Mouse (Mus musculus): ENCODE data around the gene Med13l. TPM values are rescaled to one million over a fixed set of nuclear protein-coding genes. Genes with fewer than 3 reads are reported as not detected.
A peak's percentile ranks its signal among the peaks of the same experiment; 100 is the strongest.

Gene Med13l
- polyA plus RNA-seq, 1 experiment: 9.5 TPM

DNA sequence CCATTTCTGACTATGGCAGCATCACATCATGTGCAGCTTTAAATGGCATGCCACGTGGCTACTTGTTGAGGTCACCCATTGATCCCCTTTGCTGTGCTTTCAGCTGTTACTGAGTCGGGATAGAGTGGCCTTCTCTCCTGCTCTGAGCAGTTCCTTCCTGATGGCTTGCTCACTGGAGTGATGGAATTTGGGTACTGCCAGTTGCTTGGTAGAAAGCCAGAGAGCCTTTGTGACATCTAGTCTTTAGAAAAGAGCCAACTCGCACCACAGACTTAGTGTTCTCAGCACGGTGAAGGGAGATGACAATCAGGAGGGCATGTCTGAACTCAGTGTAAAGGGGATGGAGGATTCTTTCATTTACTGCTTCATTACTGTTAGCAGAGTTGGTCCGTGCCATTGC, 147.0 kb downstream of the Med13l start:
- 70% methylated on average over 5 of the region's 5 CpGs for WGBS
- no peak for DNase-seq (ENCODE audit: low read depth, low spot score)

DNA sequence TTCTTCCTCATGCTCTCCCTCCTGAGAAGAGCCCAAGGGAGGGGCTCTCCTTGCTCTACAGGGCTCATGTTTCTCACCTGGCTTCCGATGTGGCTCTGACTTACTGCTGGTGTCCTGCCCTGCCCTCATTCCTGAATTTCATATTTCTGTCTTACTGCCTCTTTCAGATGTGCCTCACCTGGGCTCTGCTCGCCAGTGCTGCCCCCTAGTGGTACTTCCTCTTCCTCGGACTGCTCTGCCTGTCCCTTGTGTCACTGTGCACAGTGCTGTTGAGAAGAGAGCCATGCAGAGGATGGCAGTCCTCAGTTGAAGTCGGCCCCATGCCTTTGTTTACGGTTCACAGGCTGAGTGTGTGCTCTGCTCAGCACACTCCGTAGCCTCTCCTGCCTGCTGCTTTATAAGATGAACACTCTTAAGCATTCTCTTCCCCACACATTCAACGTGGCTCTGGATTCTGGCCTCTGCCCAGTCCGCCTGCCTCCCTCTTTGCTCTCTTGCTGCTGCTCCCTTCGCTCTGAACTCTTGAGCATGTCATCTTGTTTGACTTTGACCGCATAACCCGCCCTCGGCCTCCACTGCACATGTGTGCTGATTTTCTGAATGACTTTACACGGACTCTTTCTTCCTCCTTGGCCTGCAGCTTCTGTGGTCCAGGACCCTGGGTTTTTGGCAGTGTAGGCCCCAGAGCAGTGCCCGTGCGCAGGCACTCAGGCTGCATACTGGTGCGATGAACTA, 147.9 kb downstream of the Med13l start:
- DNase-seq (ENCODE audit: low read depth, low spot score): no peak
- WGBS: 60% methylated on average over 16 of the region's 16 CpGs

DNA sequence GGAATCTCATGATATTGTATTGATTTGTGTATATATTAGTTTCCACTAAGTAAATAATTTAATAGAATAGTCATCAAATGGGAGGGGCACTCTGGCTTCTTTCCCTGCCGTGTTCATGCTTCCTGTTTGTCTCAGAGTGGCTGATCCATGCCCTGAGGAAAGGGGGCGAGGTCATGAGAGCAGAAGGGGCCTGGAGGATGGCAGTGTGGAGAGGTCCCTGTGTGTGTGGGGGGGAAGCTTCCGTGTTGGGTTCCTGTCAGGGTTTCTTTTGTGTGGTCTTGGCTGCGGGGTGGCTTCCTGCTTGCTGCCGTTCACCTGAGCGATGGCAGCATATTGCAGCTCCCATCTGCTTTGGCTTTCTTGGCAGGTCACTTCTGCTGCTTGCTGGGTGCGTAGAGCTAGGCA, 149.4 kb downstream of the Med13l start:
- no peak for DNase-seq (ENCODE audit: low read depth, low spot score)
- 70% methylated on average over 7 of the region's 7 CpGs for WGBS

DNA sequence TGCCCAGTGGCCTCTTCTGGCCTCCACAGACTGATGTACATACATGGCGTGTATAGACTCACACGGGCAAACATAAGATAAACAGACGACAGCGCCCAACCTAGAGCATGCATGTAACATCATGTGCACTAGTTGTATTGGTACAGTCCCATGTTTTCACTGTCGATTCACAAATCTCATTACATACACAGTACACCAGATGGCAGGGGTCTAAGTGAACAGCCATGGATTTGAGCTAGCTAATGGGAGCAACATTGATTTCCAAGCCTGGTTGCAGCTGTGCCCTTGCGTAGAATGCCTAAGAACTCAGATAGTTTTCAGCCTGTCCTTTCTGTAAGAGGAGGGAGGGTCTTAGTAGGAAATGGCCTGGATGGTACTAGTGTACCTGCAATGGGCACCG, 155.0 kb downstream of the Med13l start:
- 96% methylated on average over 7 of the region's 7 CpGs for WGBS
- no peak for DNase-seq (ENCODE audit: low read depth, low spot score)

DNA sequence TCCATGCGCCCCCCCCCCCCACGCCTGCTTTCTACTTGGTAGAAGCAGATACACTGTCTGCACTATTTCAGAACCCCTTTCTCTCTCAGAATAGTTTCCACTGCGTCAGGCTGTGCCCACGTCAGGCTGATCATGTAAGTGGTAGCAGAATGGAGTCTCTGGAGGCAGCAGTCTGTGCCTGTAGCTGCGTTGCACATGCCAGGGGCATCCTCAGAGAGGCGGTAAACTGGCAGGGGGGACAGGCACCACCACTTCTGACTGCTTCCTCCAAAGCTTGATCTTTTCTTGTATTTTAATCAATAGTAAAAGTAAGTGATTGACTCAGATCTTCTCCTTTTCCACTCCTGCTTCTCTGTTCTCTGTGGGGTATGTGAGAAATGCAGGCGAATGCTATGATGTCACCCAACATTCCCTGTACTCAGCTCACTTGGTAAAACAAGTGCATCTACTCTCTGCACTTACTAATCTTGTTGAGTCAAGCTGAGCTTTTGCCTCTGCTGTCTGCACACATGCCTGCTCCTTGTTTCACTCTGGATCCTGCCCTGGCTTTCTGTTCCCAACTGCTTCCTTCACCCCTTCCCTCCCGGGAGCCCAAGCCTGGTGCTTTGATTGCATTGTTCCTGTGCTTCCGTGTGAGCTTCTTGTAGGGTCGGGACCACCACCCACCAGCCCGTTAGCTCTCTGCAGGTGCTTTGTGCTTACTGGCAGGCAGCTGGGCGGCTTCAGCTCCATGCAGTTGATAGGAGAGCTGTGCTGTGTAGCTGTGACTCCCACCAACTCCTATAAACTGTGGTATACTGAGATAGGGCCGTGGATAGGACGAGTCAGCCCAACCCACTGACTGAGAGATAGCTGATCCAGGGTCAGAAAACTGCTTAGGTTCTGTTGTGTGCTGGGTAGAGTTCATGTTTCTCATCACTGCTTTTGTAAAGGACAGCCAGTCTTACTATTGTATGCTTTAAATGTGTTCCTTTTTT, 156.1 kb downstream of the Med13l start:
- 76% methylated on average over 14 of the region's 14 CpGs for WGBS
- no peak for DNase-seq (ENCODE audit: low read depth, low spot score)

DNA sequence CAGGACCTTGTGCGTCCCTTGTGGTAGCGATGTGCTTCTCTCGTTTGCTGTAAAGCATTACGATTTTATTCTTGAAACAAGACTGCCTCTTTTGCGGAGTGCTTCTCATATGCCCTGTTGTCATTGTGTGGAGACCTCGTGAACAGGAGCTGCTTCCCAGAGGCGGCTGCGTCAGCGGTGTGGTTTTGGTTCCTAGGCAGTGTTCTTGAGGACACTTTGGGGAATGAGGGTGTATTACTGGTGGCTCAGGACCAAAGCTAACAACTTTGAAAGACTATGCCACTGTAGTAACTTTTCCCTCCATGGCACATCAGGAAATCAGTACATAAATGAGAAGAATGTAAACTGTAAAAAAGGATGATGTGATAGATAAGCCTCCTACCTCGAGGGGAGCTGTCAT, 157.0 kb downstream of the Med13l start:
- WGBS: 71% methylated on average over 10 of the region's 10 CpGs

DNA sequence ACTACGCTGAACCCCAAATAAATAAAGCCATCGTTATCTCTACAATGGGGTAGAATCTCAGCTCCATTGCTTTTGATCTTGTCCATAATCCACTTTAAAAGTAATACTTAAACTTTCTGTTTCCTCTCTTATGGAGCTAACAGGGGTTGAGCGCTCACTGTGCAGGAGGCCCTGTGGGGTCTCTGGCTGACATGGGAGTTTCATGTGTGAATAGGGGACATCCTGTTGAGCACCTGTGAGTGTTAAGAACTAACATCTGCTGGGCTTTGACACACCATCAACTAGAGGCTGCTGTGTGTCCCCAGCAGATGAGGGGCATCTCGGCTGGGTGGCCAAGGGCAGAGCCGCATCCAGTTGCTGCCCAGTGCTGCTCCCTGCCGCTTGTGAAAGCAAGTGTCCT, 157.6 kb downstream of the Med13l start:
- DNase-seq (ENCODE audit: low read depth, low spot score): no peak
- WGBS: 89% methylated on average over 6 of the region's 6 CpGs

More for the DNA sequence above, 157.0 kb downstream of the Med13l start:
- no peak for DNase-seq (ENCODE audit: low read depth, low spot score)

DNA sequence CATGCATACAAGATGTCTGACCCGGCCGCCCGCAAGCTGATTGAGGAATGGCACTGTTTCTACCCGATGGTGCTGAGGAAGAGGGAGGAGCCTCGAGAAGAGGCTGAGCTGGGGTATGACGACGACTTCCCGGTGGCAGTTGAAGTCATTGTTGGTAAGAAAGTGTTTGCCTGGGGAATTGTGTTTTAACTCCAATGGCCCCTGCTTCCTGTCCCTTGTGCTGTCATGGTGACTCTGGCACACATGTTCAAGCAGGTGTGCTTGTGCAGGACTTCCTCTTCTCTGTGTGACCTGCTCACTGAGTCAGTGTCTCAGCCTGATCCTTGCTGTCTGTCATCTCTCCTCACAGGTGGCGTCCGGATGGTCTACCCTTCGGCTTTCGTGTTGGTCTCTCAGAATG, 160.9 kb downstream of the Med13l start:
- DNase-seq (ENCODE audit: low read depth, low spot score): no peak
- 77% methylated on average over 12 of the region's 12 CpGs for WGBS

DNA sequence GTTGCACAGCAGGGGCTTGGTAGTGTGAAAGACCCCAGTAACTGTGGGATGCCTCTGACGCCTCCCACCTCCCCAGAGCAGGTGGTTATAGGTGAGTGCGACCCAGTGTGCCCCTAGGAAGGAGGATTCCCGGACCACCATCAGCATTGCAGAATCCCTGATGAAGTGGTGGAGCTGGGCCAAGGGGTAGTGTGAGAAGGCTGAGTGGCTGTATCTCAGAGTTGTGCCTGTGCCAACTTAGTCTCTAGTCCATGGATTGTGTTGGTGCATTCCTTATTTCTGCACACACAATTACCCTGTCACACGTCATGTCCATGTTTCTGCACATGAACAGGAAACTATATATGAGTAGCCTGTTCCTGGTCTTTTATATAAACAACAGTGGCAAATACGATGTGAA, 161.4 kb downstream of the Med13l start:
- DNase-seq (ENCODE audit: low read depth, low spot score): no peak

DNA sequence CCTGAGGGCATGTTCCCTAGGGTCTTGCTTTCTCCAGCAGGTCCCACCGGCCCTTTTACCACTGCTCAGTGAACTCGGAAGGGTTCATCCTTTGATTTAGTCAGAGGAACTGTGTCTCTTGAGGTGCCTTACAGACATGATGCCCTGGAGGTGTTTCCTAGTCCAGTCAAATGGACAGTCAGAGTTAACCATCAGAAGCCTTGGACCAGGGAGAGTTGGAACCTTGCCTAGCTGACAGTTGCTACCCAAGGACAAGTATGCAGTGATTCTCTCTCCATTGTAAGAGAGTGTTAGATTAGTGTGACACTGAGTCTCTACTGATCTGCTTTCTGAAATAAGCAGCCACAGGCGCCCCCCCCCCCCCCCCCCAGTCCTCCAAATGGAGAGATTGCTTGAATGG, 162.0 kb downstream of the Med13l start:
- WGBS: 81% methylated on average over 3 of the region's 3 CpGs

More for the DNA sequence above, 161.4 kb downstream of the Med13l start:
- 77% methylated on average over 5 of the region's 5 CpGs for WGBS

DNA sequence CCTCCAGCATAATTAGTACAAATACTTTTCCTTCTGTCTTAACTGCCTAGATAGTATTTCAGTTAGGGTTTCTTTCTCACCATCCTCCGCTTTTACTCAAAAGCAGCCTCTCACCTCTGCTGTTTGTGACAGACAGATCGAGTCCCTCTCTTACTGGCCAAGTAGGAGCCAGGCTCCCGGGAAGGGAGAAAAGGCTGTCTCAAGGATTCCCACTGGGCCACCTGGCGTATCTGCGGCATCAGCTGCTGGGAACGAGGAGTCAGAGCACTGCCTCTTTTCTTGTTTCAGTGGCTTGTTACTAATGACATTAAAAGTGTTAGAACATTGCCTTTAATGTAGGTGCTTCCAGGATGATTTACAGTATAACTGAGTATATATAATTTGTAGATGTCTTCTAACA, 164.9 kb downstream of the Med13l start:
- WGBS: 86% methylated on average over 6 of the region's 6 CpGs

More for the DNA sequence above, 162.0 kb downstream of the Med13l start:
- DNase-seq (ENCODE audit: low read depth, low spot score): no peak

DNA sequence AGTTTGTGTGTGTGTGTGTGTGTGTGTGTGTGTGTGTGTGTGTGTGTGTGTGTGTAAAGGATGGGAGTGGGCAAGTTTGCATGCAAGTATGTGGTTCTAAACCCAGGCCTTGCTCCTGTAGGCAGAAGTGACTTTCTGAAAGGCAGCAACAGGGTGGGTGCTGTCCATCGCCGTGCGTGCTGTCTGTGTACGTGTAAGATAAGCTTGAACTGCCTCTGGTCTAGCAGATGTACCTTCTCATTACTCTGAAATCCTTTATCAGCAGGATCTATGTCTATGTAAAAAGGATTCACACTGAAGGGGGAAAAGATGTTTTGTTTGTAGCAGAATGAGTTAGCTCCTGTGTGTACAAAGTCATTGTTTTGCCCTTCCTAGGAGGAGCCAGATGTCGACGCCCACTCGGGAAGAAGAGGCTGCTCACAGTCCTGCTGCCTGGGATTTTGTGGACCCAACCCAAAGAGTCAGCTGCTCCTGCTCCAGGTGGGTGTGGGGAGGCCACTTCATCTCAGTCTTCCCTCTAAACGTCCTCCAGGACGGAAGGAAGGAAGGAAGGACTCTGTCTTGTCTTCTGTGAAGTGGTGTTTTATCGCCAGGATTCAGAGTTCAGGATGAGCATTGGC, 165.5 kb downstream of the Med13l start:
- 66% methylated on average over 10 of the region's 10 CpGs for WGBS
- no peak for DNase-seq (ENCODE audit: low read depth, low spot score)

More for the DNA sequence above, 164.9 kb downstream of the Med13l start:
- DNase-seq (ENCODE audit: low read depth, low spot score): no peak

DNA sequence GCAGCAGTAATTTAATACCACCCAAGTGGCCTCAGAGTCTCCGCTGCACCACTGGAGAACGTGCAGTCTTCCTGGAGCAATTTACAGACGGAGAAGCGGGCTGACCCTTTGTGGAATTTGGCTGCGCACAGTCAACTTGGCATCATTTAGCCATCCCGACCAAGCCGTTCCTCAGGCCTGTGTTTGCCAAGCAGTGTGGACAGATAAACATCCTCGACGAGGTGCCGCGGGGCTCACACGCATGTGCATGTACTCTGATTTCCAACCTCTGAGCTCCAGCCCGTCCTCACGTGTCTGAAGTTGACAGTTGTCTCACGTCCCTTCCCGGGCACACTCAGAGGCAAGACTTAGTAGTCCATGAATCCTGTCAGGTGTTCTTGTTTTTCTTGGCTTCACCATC, 166.9 kb downstream of the Med13l start:
- no peak for DNase-seq (ENCODE audit: low read depth, low spot score)

DNA sequence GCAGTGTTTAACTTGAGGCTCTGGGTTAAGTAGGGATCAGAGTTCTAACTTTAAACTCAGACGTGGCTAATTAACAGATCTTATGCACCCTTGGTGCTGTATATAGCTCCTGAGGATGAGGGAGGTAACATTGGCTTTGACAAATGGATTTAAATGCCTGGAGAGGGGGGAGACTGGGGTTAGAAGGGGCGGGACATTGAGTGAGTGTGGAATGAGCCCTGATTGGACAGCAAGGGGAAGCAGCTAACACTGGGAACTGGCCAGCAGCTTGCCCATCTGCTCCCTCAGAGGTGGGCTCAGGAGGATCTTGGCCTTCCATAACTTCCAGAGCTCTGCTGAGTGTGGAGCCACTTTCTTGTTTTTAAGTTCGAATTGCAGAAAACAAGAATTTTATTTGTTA, 171.7 kb downstream of the Med13l start:
- 78% methylated on average over 3 of the region's 3 CpGs for WGBS
- DNase-seq (ENCODE audit: low read depth, low spot score): no peak

More for the DNA sequence above, 166.9 kb downstream of the Med13l start:
- 80% methylated on average over 16 of the region's 16 CpGs for WGBS

DNA sequence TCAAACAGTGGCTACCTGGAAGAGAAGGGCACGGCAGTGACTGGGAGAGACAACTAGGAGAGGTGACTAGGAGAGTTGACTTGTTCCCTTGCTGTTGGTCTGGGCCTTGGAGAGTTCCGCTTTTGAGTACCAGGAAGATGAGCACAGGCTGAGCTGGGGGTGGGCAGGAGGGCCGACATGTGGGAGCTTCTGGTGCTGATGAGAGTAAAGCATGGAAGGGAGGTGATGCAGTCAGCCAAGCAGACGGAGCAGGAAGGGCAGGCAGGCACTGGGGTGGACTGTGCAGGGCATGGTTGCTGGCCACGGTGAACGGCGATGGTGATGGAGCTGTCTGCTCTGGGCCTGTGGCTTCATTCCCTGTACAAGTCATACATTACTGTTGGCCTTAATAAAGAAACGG, 172.2 kb downstream of the Med13l start:
- WGBS: 89% methylated on average over 8 of the region's 8 CpGs
- DNase-seq (ENCODE audit: low read depth, low spot score): no peak

DNA sequence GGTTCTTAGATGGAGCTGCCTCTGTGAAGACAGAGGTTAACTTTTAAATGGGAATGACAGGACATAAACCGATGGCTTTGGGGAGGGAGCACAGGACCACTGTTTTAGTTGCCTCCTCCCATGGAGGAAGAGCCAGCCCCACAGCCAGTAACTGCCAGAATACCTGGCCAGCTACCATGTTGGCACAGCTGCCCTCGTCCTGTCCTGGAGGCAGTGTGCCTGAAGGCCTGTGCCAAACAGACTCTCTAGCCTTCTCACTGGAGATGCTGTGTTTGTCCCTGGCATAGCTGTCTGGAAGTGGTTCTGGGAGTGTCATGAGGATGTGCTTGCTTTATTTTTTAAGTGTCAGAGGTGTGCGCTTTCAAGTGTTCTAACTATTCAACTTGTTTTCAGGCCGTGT, 173.1 kb downstream of the Med13l start:
- no peak for DNase-seq (ENCODE audit: low read depth, low spot score)
- 72% methylated on average over 4 of the region's 4 CpGs for WGBS

DNA sequence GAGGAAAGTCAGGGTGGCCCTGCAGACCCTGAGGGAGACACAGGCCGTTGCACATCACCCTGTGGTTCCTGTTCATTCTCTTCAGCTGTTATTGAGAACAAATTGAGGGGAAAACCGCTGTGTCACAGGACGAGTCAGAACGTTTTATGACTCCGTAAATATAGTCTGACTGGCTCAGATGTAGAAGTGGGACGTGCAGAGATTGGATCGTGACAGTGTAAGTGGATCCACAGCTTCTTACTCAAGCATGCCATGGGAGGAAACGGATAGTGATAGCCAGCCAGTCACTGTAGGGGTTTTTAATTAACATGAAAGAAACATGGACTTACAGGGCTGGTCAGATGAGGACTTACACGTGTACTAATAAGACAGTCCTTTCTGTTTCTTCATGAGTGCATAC, 174.0 kb downstream of the Med13l start:
- 38% methylated on average over 9 of the region's 9 CpGs for WGBS
- no peak for DNase-seq (ENCODE audit: low read depth, low spot score)

DNA sequence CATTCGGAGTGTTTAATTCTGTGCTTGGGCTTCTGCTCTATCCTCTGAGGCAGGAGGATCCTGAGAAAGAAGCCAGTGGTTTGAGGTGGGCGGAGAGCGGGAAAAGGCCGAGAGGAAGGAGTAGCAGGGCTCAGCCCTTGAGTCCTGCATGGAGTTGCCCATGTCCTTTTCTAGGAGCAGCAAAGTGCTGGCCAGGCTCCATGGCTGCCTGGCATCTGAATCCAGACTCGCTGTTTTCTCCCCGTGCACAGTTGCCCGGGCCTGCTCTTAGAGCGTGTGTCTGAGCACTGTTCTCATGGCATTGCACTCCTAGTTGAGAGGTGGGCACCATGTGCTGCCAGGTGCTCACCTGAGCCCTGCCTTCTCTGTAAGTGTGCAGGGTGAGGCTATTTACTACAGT, 175.3 kb downstream of the Med13l start:
- no peak for DNase-seq (ENCODE audit: low read depth, low spot score)
- WGBS: 91% methylated on average over 8 of the region's 8 CpGs

DNA sequence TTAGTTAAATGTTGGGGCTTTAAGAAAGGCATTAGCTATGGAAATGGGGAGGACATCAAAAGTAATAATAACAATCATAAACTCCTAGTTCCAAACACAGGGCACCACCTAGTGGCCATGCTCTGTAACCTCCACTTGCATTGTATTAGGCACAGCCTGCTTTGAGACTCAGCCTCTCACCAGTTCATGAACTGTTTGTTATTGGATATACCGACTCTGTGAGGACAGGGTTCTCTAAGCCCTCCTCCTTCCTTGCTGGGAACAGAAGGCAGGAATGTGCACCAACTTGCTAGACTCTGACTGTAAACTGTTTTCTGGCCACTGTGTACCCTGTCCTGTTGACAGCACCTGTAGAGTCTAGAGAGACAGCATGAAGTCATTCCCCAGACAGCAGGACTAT, 177.1 kb downstream of the Med13l start:
- WGBS: 27% methylated on average over 1 of the region's 1 CpGs

DNA sequence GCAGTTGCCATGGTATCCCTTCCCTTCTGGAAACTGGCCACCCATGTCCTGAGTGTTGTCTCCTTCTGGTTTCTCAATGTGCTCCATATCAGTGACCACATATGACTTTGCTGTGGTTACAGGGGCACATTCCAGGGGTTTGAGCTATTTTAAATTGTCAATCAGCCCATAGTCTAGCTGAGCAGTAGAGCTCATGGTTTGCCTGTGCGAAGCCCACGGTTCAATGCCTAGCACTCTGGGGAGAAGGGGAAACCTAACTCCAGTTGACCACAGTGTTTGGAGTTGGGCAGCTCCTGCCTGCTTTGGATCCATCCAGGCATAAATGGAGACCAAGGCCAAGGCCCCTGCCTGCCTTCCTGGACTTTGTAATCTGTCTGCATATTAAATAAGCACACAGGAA, 182.6 kb downstream of the Med13l start:
- WGBS: 89% methylated on average over 2 of the region's 2 CpGs
- no peak for DNase-seq (ENCODE audit: low read depth, low spot score)

More for the DNA sequence above, 177.1 kb downstream of the Med13l start:
- peak; percentile 22 for DNase-seq (ENCODE audit: low read depth, low spot score)

All from large intestine, adult 2 months (tissue).